Mouse (Mus musculus) megakaryocyte, embryonic 14.5 days (primary cell): ENCODE results near the gene Mrpl38.

ENCODE experiments used
- FLI1 ChIP-seq: IDR thresholded peaks from 2 replicates; pipeline ENCODE4 v1.6.1; 2012; ENCODE audit warnings: low read length, inconsistent platforms, mixed read lengths
- GATA1 ChIP-seq: IDR thresholded peaks from 3 replicates; pipeline ENCODE4 v1.6.1; 2012; ENCODE audit warnings: mixed read lengths, low read length, inconsistent platforms, borderline replicate concordance

- TF ChIP-seq GATA1 (no peak), FLI1 (no peak)
Observed at GRCm38 (mm10) chr11:116148761-116149221, 10.1 kb upstream of the Mrpl38 start.
